Mouse (Mus musculus): ENCODE results near the gene Chst8.

DNA sequence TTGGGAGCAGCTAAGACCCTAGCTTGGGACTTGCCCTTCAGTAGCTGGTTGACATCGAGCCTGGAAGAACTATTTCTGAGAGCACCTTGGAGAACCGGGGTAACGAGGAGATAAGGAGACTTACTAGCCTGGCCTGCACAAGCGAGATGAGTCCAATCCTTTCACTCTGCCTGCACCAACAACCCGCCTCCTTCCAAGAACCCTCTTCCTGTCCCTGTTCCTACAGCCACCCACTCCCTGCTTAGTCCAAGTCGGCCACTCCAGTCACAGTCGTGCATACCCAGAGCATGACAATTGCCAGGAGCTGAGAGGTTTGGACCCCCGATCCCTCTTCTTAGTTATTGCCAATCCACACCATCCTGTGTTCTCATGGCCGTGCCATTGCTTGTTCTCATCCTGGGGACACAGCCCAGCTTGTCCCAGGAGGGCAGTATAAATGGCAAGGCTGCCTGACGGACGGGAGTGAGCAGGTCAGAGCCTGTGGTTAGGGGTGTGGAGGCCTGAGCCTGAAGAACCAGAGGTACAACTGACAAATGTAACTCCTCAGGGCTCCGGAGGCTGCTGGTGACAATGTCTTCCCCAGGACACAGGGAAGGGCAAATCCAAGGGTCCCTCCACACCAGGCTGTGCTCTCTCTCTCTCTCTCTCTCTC is 166.2 kb downstream of the Chst8 start:
- TF ChIP-seq HCFC1 (IDR thresholded peaks at IDR 0.05; ENCODE audit: borderline replicate concordance, insufficient read depth, low read length), result no peak
- TF ChIP-seq ZC3H11A (IDR thresholded peaks at IDR 0.05; ENCODE audit: borderline replicate concordance, low read depth, low read length), result no peak
